Mouse (Mus musculus) cerebellum, adult 9-10 months (tissue): ENCODE data around the gene Noct.
"Not testable (repeated sequence)": the region's sequence is repeated elsewhere in the genome, so short reads cannot be mapped to it uniquely, and the experiment has no call there.

Experiments
- DNase-seq: peaks from one replicate; pipeline ENCODE4 v3.0.0; 2022

Noct gene

GRCm38 (mm10) chr3:51206521-51206920 lies 17.7 kb upstream of the Noct start:
- no peak for DNase-seq

DNA sequence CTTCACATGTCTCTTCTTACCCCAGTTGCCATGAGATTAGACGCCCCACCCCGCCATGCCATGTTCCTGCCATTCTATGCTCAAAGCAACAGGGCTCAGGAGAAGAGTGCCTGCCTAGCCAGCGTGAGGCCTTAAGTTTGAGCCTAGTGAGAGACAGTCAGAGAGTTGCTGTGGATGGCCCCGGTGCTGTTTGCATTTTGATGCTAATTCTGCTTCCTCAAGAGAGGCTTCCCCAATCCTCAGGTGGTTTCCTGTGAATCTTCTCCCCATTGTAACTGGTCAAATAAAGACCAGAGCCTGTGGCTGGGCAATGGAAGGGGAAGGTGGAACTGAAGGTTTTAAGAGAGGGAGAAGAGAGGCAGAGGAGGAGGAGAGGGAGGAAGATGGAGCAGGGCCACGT lies 15.6 kb upstream of the Noct start:
- DNase-seq: no peak

- DNase-seq: no peak
These were observed 14.5 kb upstream of the Noct start for GRCm38 (mm10) chr3:51209503-51210314.

DNA sequence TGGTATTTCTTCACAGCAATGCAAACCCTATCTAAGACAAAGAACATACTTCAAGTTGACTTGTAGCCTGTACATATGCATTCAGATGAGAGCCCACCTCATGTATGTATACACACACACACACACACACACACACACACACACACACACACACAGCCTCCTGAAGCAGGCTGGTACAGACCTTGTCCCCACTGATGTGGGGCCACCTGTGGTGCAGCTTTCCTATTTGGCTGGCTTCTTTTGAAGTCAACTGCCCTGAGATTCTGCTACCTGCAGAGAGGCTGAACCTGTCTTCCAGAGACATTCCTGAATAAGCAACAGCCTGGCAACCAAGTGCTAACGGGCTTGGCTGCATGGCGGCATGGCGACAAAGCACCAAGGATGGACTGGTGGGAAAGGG lies 13.8 kb upstream of the Noct start:
- DNase-seq: no peak

GRCm38 (mm10) chr3:51213111-51213510 lies 11.1 kb upstream of the Noct start:
- DNase-seq: no peak

DNA sequence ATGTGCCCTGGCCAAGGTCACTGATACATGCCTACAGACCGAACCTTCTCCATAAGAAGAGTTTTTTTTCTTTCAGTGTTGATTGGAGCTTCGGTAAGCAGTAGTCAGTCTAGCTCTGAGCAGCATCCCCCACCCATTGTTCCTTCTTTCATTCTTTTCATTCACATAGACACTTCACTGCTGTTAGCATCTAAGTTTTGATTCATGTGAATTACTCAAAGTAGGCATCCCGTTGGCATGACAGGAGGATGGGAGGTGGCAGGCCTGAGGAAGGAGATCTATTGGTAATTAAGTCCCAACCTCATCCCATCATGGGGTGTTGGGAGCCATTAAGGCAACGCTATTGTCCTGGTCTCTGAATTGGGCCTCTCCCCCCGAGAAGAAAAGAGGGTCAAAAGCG lies 8.6 kb upstream of the Noct start:
- no peak for DNase-seq

DNA sequence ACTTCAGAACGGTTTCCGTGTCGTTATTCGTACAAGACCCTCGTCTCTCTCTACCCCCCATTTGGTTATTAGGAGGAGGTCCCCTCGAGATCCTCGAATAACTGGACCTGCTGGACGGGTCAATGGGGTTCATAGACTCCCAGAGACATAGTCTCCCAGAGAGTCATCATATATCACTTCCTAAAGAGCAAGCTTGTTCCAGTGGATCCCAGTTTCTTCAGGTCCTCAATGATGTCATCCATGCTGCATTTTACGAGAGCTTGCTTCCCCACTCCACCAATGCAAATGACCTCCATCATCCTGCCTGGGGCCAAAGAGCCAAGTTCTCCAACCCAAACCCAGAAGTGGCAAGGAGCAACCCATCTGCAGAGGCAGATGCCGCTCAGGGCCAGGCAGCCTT lies 7.9 kb upstream of the Noct start:
- DNase-seq: not testable (repeated sequence)

DNA sequence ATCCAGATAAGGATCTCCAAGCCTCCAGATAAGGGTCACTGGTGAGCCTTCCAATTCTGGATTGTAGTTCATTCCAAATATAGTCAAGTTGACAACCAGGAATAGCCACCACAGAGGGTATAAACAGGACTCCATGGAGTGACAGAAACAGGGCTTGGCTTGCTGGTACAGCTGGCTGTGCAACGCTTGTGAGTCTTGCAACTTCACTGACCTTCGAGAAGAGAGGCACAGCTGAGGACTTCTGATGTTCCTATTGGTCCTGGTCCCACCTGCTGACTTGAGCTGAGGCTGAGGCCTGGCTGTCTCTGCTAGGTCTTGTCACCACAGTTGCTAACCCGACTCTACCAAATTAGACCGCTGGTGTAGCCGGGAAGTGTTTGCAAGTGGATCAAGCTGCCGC lies 5.9 kb upstream of the Noct start:
- not testable (repeated sequence) for DNase-seq

GRCm38 (mm10) chr3:51219213-51219612 lies 5.0 kb upstream of the Noct start:
- DNase-seq: no peak

DNA sequence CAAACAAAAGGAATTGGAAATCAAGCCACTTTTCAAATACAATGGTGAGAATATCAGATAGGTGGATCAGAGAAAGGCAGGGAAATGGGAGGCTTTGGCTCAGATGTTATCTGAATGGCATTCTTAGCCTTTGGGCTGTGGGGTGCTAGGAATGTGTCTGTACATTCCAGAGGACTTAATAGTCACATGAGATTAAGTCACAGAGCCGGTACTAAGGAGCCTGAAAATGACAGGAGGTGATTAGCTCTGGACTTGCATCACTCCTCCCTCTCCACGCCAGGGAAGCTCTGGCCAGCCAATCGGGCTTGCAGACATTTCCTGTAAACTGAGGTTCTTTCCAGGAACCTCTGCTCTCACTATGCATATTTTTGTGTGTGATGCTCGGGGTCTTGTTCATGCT lies 3.4 kb upstream of the Noct start:
- DNase-seq: no peak

DNA sequence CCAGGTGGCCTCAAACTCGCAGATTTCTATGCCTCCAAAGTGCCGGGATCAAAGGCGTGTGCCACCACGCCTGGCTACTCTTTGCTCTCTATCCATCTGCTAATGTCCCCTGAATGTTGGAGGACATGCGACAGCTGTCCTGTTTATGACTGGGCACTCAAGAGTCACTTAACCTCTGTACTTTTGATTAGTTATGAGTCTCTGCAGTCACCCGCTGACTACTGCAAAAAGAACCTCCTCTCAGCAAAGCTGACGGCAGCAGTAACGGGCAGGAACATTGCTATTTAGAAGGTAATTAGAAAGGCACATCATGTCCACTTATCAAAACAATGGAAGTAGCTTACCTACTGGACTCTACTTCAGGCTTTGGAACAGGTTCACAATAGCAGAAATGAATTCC lies 2.4 kb upstream of the Noct start:
- no peak for DNase-seq

DNA sequence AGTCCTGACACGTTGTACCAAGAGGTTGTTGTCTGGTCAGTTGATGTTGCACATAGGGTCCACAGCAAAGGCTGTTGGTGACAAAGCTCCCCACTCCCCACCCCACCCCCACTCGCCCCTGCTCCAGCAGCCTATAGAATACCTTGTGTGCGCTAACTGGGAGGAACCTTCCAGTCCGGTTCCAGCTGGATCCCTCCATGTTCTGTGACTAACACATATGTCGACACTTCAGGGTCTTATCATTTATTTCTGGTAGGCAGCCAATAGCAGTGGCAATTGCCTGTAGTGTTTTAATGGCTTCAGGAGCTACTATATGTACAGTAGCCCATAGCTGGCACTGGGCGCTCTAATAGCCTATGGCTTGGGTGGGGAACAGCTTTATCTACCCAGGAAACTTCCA lies 1.9 kb upstream of the Noct start:
- DNase-seq: no peak

- no peak for DNase-seq
These were observed 1.3 kb upstream of the Noct start for GRCm38 (mm10) chr3:51222834-51223460.

GRCm38 (mm10) chr3:51223556-51223955 lies 691 bp upstream of the Noct start:
- DNase-seq: no peak

GRCm38 (mm10) chr3:51225226-51225750 lies 1.0 kb downstream of the Noct start:
- DNase-seq: no peak

GRCm38 (mm10) chr3:51225979-51226378 lies 1.7 kb downstream of the Noct start:
- no peak for DNase-seq

GRCm38 (mm10) chr3:51226601-51227000 lies 2.4 kb downstream of the Noct start:
- no peak for DNase-seq

DNA sequence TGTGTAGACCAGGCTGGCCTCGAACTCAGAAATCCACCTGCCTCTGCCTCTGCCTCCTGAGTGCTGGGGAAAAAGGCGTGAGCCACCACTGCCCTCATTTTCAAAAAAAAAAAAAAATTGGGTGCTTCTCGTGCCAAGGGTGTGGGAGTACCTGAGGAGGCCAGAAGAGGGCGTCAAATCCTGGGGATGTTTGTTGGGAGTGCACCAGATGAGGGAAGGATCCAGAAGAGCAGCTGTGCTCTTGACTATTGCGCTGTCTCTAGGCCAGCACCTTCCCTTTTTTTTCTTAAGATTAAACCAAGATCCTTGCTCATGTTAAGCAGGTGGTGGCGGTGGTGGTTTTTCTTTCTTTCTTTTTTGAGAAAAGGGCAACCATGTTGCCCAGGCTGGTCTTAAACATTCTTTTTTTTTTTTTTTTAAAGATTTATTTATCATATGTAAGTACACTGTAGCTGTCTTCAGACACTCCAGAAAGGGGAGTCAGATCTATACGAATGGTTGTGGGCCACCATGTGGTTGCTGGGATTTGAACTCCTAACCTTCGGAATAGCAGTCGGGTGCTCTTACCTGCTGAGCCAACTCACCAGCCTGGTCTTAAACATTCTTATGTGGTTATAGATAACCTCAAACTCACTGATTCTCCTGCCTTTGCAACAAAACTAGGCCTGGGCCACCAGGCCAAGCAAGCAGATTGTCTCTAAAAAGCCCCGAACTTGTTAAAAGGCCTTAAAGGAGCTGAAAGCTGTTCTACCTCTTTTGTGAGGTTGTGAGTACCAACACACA lies 4.0 kb downstream of the Noct start:
- peak; percentile 59 for DNase-seq

DNA sequence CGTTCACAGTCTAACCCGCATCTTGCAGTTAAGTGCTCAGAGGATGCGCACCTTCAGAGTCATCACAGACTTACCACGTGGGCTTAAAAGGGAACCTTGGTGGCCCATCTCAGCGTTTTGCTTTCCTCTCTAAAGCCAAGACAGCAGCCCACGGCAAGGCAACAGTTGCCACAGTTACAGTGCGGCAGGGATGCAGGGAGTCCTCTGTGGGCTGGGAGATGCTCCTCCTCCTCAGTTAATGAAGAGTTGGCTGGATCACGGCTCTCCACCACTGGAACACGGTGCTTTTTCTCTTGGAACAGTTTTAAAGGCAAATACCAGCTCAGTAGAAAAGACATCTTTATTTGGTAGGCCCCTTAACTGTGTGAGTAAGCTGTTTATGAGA lies 4.6 kb downstream of the Noct start:
- DNase-seq: no peak

- DNase-seq: no peak
These were observed 5.0 kb downstream of the Noct start for GRCm38 (mm10) chr3:51229226-51229625.

DNA sequence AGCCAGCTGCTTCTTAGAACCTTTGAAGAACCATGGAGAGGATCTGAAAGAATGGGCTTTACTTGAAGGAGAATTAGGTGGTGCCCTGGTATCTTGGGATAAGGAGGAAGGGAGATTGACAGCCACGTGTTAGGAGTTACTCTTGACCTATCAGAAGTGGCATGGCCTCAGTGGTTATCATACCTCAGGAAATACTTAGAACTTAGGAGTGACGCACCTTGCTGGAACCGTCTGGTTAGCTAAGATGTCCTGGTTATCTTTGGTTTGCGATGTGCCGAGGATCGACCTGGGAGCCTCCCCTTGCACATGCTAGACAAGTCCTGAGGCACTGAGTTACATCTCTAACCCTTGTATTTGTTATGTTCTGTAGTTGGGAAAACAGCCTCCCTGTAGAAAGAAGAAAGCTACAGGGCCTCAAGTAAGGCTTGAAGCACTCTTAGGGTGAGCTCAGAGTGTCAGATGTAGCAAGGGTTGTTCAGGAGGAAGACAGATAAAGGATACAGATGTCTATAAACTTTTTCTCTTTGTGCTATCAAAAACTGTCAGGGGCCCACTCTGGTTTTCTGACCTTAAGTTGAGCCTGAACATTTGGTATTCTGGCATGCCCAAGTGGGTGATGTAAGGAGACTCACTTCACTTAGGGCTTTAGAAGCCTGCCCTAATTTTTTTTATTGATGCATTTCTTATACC lies 6.0 kb downstream of the Noct start:
- no peak for DNase-seq

GRCm38 (mm10) chr3:51230886-51231285 lies 6.6 kb downstream of the Noct start:
- DNase-seq: no peak

- no peak for DNase-seq
These were observed 7.3 kb downstream of the Noct start for GRCm38 (mm10) chr3:51231499-51231898.
